Mouse (Mus musculus): ENCODE data around the gene Skp1a. TPM values are rescaled to one million over a fixed set of nuclear protein-coding genes. Genes with fewer than 3 reads are reported as not detected.

Gene Skp1a
- total and polyA plus RNA-seq, 3 experiments: 169 to 1,533 (median 445) TPM

- Histone ChIP-seq H3K4me1 (ENCODE audit: control insufficient read depth in 1 of 2, insufficient read depth in 2 of 2, low read length in 2 of 2) (peaks cover 15 to 26% of the 10 kb centered on the region in 2 experiments), H3K36me3 (ENCODE audit: control insufficient read depth in 1 of 2, insufficient read depth in 2 of 2, low read length in 2 of 2) (peaks cover 0 to 15% of the 10 kb centered on the region in 2 experiments; a peak in 2 of 4 replicates), H3K4me3 (ENCODE audit: control insufficient read depth in 1 of 2, insufficient read depth in 1 of 2, low read depth in 2 of 2, low read length in 2 of 2) (no peak overlapping the region), H3K27me3 (ENCODE audit: control insufficient read depth in 1 of 2, insufficient read depth in 2 of 2, low read length in 2 of 2) (no peaks in the 10 kb centered on the region), H3K27ac (ENCODE audit: control insufficient read depth, low read depth, low read length) (no peak overlapping the region), H3K9ac (ENCODE audit: control insufficient read depth, low read depth, low read length, poor library complexity, severe bottlenecking) (no peak overlapping the region), H3K79me2 (ENCODE audit: control insufficient read depth, insufficient read depth, low read length, poor library complexity) (peaks cover 10% of the 10 kb centered on the region), H3K9me3 (replicated peaks; ENCODE audit: insufficient read depth, low read length) (no peaks in the 10 kb centered on the region)
- TF ChIP-seq TAL1 (IDR thresholded peaks at IDR 0.05; ENCODE audit: low read length): no peak
- no peak for TF ChIP-seq BHLHE40 (IDR thresholded peaks at IDR 0.05; ENCODE audit: borderline replicate concordance, low read depth, low read length)
- no peak for TF ChIP-seq MYC (IDR thresholded peaks at IDR 0.05; ENCODE audit: low read depth, low read length)
- no peak for TF ChIP-seq POLR2AphosphoS5 (IDR thresholded peaks at IDR 0.05; ENCODE audit: borderline replicate concordance, low read depth, low read length)
- no peak for TF ChIP-seq USF2 (IDR thresholded peaks at IDR 0.05; ENCODE audit: borderline replicate concordance in 1 of 2, insufficient read depth in 1 of 2, low read depth in 1 of 2, low read length in 2 of 2)
- no peak for TF ChIP-seq TCF12 (IDR thresholded peaks at IDR 0.05; ENCODE audit: low read depth, low read length)
- no peak for TF ChIP-seq MYB (IDR thresholded peaks at IDR 0.05; ENCODE audit: low read depth, low read length)
- TF ChIP-seq NRF1 (IDR thresholded peaks at IDR 0.05; ENCODE audit: insufficient read depth, low read depth, low read length, poor library complexity, severe bottlenecking): no peak
- TF ChIP-seq SIN3A (IDR thresholded peaks at IDR 0.05; ENCODE audit: low read length): no peak
- no peak for TF ChIP-seq POLR2A (IDR thresholded peaks at IDR 0.05; ENCODE audit: control insufficient read depth in 1 of 2, insufficient read depth in 1 of 2, low read depth in 1 of 2, low read length in 2 of 2, poor library complexity in 1 of 2)
- no peak for TF ChIP-seq ZMIZ1 (IDR thresholded peaks at IDR 0.05; ENCODE audit: low read depth, low read length)
- no peak for TF ChIP-seq UBTF (IDR thresholded peaks at IDR 0.05; ENCODE audit: borderline replicate concordance, insufficient read depth, low read depth, low read length)
- peak; percentile 9 for DNase-seq (ENCODE audit: low read depth, low spot score)
These were observed 4.1 kb upstream of the Skp1a start for GRCm38 (mm10) chr11:52227466-52228226.

DNA sequence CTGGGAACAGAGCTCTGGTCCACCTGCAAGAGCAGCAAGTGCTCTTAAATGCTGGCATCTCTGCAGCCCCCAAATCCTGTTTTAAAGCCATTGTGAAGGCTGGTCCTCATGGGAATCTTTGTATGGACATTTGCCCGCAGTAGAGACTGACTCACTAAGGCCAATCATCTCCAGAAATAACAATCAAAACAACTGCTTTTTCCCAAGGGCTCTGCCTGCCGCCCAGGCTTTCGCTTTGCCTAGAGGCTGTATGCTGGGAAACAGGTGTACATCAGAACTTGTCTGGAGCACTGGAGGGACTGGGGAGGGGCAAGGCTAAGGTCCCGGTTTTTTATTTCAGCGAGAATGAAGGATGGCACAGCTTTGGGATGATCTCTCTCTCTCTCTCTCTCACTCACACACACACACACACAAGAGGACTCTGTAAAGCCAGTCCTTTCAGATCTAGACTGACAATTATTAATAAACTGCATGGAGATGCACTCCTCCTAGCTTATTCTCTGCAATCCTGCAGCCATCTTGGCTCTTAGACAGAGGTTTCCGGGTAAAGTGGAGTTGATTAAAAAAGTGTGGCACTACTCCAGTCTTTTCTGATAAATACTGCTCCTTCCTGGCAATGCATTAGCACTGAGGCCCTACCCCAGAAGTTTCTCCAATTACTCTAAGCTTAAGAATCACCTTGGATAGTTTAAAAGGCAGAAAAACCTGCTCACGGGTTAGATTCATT is 2.9 kb upstream of the Skp1a start:
- TF ChIP-seq RAD21 (IDR thresholded peaks at IDR 0.05; ENCODE audit: low read depth, low read length) (no peak), MAX (IDR thresholded peaks at IDR 0.05; ENCODE audit: low read length) (no peak), RCOR1 (IDR thresholded peaks at IDR 0.05; ENCODE audit: low read depth, low read length) (no peak), HCFC1 (IDR thresholded peaks at IDR 0.05; ENCODE audit: low read depth, low read length) (no peak), USF1 (IDR thresholded peaks at IDR 0.05; ENCODE audit: low read depth, low read length) (no peak), E2F4 (IDR thresholded peaks at IDR 0.05; ENCODE audit: borderline replicate concordance, low read depth, low read length) (no peak), MAFK (IDR thresholded peaks at IDR 0.05; ENCODE audit: borderline replicate concordance, low read depth, low read length) (no peak), JUND (IDR thresholded peaks at IDR 0.05; ENCODE audit: low read depth, low read length) (no peak), SIN3A (IDR thresholded peaks at IDR 0.05; ENCODE audit: low read length) (no peak)
- H3K79me2 ChIP-seq (ENCODE audit: control insufficient read depth, insufficient read depth, low read length, poor library complexity): peaks cover 21% of the 10 kb centered on the region
- H3K9ac ChIP-seq (ENCODE audit: control insufficient read depth, low read depth, low read length, poor library complexity, severe bottlenecking): no peak overlapping the region
- H3K4me3 ChIP-seq (ENCODE audit: control insufficient read depth in 1 of 2, insufficient read depth in 1 of 2, low read depth in 2 of 2, low read length in 2 of 2): no peak overlapping the region
- DNase-seq (ENCODE audit: low read depth, low spot score): peak; percentile 16
- no peaks in the 10 kb centered on the region for H3K27me3 ChIP-seq (ENCODE audit: control insufficient read depth in 1 of 2, insufficient read depth in 2 of 2, low read length in 2 of 2)
- H3K9me3 ChIP-seq (replicated peaks; ENCODE audit: insufficient read depth, low read length): no peaks in the 10 kb centered on the region
- peaks cover 11 to 23% of the 10 kb centered on the region in 2 experiments for H3K4me1 ChIP-seq (ENCODE audit: control insufficient read depth in 1 of 2, insufficient read depth in 2 of 2, low read length in 2 of 2)
- H3K27ac ChIP-seq (ENCODE audit: control insufficient read depth, low read depth, low read length): no peak overlapping the region
- peaks cover 0 to 13% of the 10 kb centered on the region in 2 experiments; a peak in 2 of 4 replicates for H3K36me3 ChIP-seq (ENCODE audit: control insufficient read depth in 1 of 2, insufficient read depth in 2 of 2, low read length in 2 of 2)
